Mouse (Mus musculus) heart, embryonic 10.5 days (tissue): Measurements from ENCODE around the gene Zfp334. TPM values are rescaled to one million over a fixed set of nuclear protein-coding genes. Genes with fewer than 3 reads are reported as not detected.

Source experiments
- DNase-seq: peaks from one replicate; pipeline ENCODE4 v3.0.0-alpha.2; 2017; ENCODE audit warnings: low spot score
- H3K27ac ChIP-seq: fragments of 300-500 bp; sonication (generic); 2 replicates; pipeline ENCODE4 v1.5.1; 2016; ENCODE audit warnings: mild to moderate bottlenecking
- H3K27me3 ChIP-seq: fragments of 300-500 bp; sonication (generic); 2 replicates; pipeline ENCODE4 v1.6.1; 2016; ENCODE audit warnings: mild to moderate bottlenecking; ENCODE audit not compliant: poor library complexity, insufficient read depth, severe bottlenecking
- H3K36me3 ChIP-seq: fragments of 300-500 bp; sonication (generic); 2 replicates; pipeline ENCODE4 v1.6.1; 2016; ENCODE audit warnings: mild to moderate bottlenecking, moderate library complexity
- H3K4me1 ChIP-seq: fragments of 300-500 bp; sonication (generic); 2 replicates; pipeline ENCODE4 v1.6.1; 2016; ENCODE audit warnings: mild to moderate bottlenecking
- H3K4me3 ChIP-seq: fragments of 300-500 bp; sonication (generic); 2 replicates; pipeline ENCODE4 v1.5.1; 2016; ENCODE audit warnings: mild to moderate bottlenecking, moderate library complexity
- H3K9me3 ChIP-seq: fragments of 300-500 bp; sonication (generic); 2 replicates; pipeline ENCODE4 v1.6.1; 2016; ENCODE audit warnings: mild to moderate bottlenecking, moderate library complexity
- WGBS: fragments of 180-500 bp; shearing (Covaris S2); methylation state at CpG from one replicate; pipeline ENCODE4 v1.1.7; 2016; 5-methylcytosine and 5-hydroxymethylcytosine counted together
- polyA plus RNA-seq: library from polyadenylated mRNA; unstranded; fragments of >200 nt; fragmentation: Nextera tagmentation; extraction: Ambion mirVana; gene quantifications from 2 replicates; pipeline ENCODE4 v1.2.1, GENCODE M21; 2016

Gene Zfp334
- polyA plus RNA-seq, 1 experiment from 2014 or later: 12.2 TPM

- no peak for DNase-seq
- Histone ChIP-seq H3K27ac (0 out of 2 replicates have a peak overlapping the region, but pooled peaks have one; percentile 44), H3K4me1 (peaks cover 28% of the 10 kb centered on the region), H3K4me3 (peak overlapping the region; percentile 46), H3K27me3 (peaks cover 53% of the 10 kb centered on the region), H3K9me3 (no peaks in the 10 kb centered on the region), H3K36me3 (no peaks in the 10 kb centered on the region)
- 4% methylated on average over 13 of the region's 13 CpGs for WGBS
These were observed 20.1 kb downstream of the Zfp334 start for GRCm38 (mm10) chr2:165367868-165368439.

GRCm38 (mm10) chr2:165367047-165367520 is 21.0 kb downstream of the Zfp334 start:
- Histone ChIP-seq H3K27ac (peak overlapping the region; percentile 44), H3K9me3 (no peaks in the 10 kb centered on the region), H3K4me3 (peak overlapping the region; percentile 44), H3K4me1 (peaks cover 28% of the 10 kb centered on the region), H3K27me3 (peaks cover 61% of the 10 kb centered on the region), H3K36me3 (no peaks in the 10 kb centered on the region)
- DNase-seq: no peak
- WGBS: 6% methylated on average over 6 of the region's 8 CpGs

GRCm38 (mm10) chr2:165364334-165365091 is 23.5 kb downstream of the Zfp334 start:
- 12% methylated on average over 21 of the region's 21 CpGs for WGBS
- Histone ChIP-seq H3K4me1 (peaks cover 28% of the 10 kb centered on the region), H3K27ac (no peak overlapping the region), H3K9me3 (no peaks in the 10 kb centered on the region), H3K4me3 (peak overlapping the region; percentile 28; the same call in 1 of the 2 replicates), H3K36me3 (no peaks in the 10 kb centered on the region), H3K27me3 (peaks cover 63% of the 10 kb centered on the region)
- DNase-seq: no peak

GRCm38 (mm10) chr2:165363282-165363681 is 24.8 kb downstream of the Zfp334 start:
- 81% methylated on average over 6 of the region's 6 CpGs for WGBS
- Histone ChIP-seq H3K9me3 (no peaks in the 10 kb centered on the region), H3K4me3 (no peak overlapping the region), H3K36me3 (no peaks in the 10 kb centered on the region), H3K4me1 (peaks cover 23% of the 10 kb centered on the region), H3K27me3 (peaks cover 52% of the 10 kb centered on the region), H3K27ac (no peak overlapping the region)
- DNase-seq: no peak

GRCm38 (mm10) chr2:165360861-165361260 is 27.2 kb downstream of the Zfp334 start:
- Histone ChIP-seq H3K36me3 (no peaks in the 10 kb centered on the region), H3K4me1 (peaks cover 6% of the 10 kb centered on the region; the same call in 1 of the 2 replicates), H3K4me3 (no peak overlapping the region), H3K27ac (no peak overlapping the region), H3K9me3 (no peaks in the 10 kb centered on the region), H3K27me3 (peaks cover 28% of the 10 kb centered on the region)
- WGBS: 3% methylated on average over 1 of the region's 1 CpGs
- no peak for DNase-seq

GRCm38 (mm10) chr2:165351828-165352513 is 36.1 kb downstream of the Zfp334 start:
- Histone ChIP-seq H3K9me3 (peaks cover 19% of the 10 kb centered on the region), H3K4me1 (no peaks in the 10 kb centered on the region), H3K27me3 (0 out of 2 replicates have a peak, but pooled peaks cover 9% of the 10 kb centered on the region), H3K27ac (no peak overlapping the region), H3K4me3 (no peak overlapping the region), H3K36me3 (no peaks in the 10 kb centered on the region)
- WGBS: 86% methylated on average over 20 of the region's 20 CpGs
- no peak for DNase-seq

- Histone ChIP-seq H3K9me3 (peaks cover 19% of the 10 kb centered on the region), H3K36me3 (no peaks in the 10 kb centered on the region), H3K4me3 (no peak overlapping the region), H3K4me1 (no peaks in the 10 kb centered on the region), H3K27me3 (0 out of 2 replicates have a peak, but pooled peaks cover 9% of the 10 kb centered on the region), H3K27ac (no peak overlapping the region)
- DNase-seq: no peak
- WGBS: 27% methylated on average over 8 of the region's 8 CpGs
These were observed 38.6 kb downstream of the Zfp334 start for GRCm38 (mm10) chr2:165349466-165349865.

GRCm38 (mm10) chr2:165346180-165346579 is 41.9 kb downstream of the Zfp334 start:
- 85% methylated on average over 5 of the region's 5 CpGs for WGBS
- Histone ChIP-seq H3K4me3 (no peak overlapping the region), H3K9me3 (no peaks in the 10 kb centered on the region), H3K27me3 (0 out of 2 replicates have a peak, but pooled peaks cover 12% of the 10 kb centered on the region), H3K4me1 (no peaks in the 10 kb centered on the region), H3K36me3 (no peaks in the 10 kb centered on the region), H3K27ac (no peak overlapping the region)
- DNase-seq: no peak

GRCm38 (mm10) chr2:165337191-165337590 is 50.9 kb downstream of the Zfp334 start:
- no peak for DNase-seq
- no peaks in the 10 kb centered on the region for H3K36me3 ChIP-seq
- no peaks in the 10 kb centered on the region for H3K9me3 ChIP-seq
- WGBS: 34% methylated on average over 3 of the region's 3 CpGs
- H3K4me3 ChIP-seq: no peak overlapping the region
- peaks cover 9% of the 10 kb centered on the region; the same call in 1 of the 2 replicates for H3K4me1 ChIP-seq
- no peak overlapping the region for H3K27ac ChIP-seq
- H3K27me3 ChIP-seq: peaks cover 12% of the 10 kb centered on the region; the same call in 1 of the 2 replicates

GRCm38 (mm10) chr2:165332610-165333210 is 55.3 kb downstream of the Zfp334 start:
- 51% methylated on average over 14 of the region's 14 CpGs for WGBS
- Histone ChIP-seq H3K36me3 (no peaks in the 10 kb centered on the region), H3K9me3 (no peaks in the 10 kb centered on the region), H3K27ac (no peak overlapping the region), H3K4me1 (peaks cover 24% of the 10 kb centered on the region; the same call in 1 of the 2 replicates), H3K4me3 (no peak overlapping the region), H3K27me3 (0 out of 2 replicates have a peak, but pooled peaks cover 7% of the 10 kb centered on the region)
- no peak for DNase-seq

- Histone ChIP-seq H3K27me3 (0 out of 2 replicates have a peak, but pooled peaks cover 7% of the 10 kb centered on the region), H3K36me3 (no peaks in the 10 kb centered on the region), H3K4me1 (peaks cover 39% of the 10 kb centered on the region), H3K9me3 (no peaks in the 10 kb centered on the region), H3K4me3 (no peak overlapping the region), H3K27ac (no peak overlapping the region)
- 15% methylated on average over 3 of the region's 3 CpGs for WGBS
- no peak for DNase-seq
These were observed 58.4 kb downstream of the Zfp334 start for GRCm38 (mm10) chr2:165329703-165330102.

GRCm38 (mm10) chr2:165328746-165329145 is 59.3 kb downstream of the Zfp334 start:
- Histone ChIP-seq H3K4me1 (peaks cover 49% of the 10 kb centered on the region), H3K27ac (no peak overlapping the region), H3K4me3 (no peak overlapping the region), H3K27me3 (0 out of 2 replicates have a peak, but pooled peaks cover 7% of the 10 kb centered on the region), H3K36me3 (no peaks in the 10 kb centered on the region), H3K9me3 (no peaks in the 10 kb centered on the region)
- WGBS: 64% methylated on average over 5 of the region's 5 CpGs
- no peak for DNase-seq
